Mouse (Mus musculus): ENCODE measurements around the gene Coq9. TPM values are rescaled to one million over a fixed set of nuclear protein-coding genes. Genes with fewer than 3 reads are reported as not detected.

Coq9 gene
- total and polyA plus RNA-seq, 3 experiments = 91.9 to 169 TPM; not detected in 1

DNA sequence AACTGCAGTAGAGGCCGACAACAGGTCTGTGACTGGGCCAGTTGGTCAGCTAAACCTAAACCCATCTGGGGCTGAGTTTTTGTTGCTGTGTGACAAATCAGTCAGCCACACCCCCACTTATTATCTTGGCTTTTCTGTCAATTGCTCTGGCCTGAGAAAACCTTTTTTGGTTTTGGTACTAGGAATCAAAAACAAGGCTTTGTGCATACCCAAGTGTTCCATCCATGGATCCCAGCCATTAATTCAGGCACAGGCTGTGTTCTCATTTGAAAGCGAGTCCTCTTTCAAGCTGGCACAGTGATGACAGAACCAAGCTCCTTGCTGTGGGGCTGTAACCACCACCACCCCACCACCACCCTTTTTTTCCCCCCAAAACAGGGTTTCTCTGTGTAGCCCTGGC is 16.7 kb upstream of the Coq9 start:
- Histone ChIP-seq H3K79me2 (ENCODE audit: control insufficient read depth, insufficient read depth, low read length, poor library complexity) (no peaks in the 10 kb centered on the region), H3K9ac (ENCODE audit: control insufficient read depth, low read depth, low read length, poor library complexity, severe bottlenecking) (no peak overlapping the region), H3K27me3 (ENCODE audit: control insufficient read depth in 1 of 2, insufficient read depth in 2 of 2, low read length in 2 of 2) (no peaks in the 10 kb centered on the region), H3K9me3 (replicated peaks; ENCODE audit: insufficient read depth, low read length) (no peaks in the 10 kb centered on the region), H3K4me1 (ENCODE audit: control insufficient read depth in 1 of 2, insufficient read depth in 2 of 2, low read length in 2 of 2) (no peaks in the 10 kb centered on the region), H3K36me3 (ENCODE audit: control insufficient read depth in 1 of 2, insufficient read depth in 2 of 2, low read length in 2 of 2) (peaks cover 0 to 19% of the 10 kb centered on the region in 2 experiments; a peak in 2 of 4 replicates), H3K4me3 (ENCODE audit: control insufficient read depth in 1 of 2, insufficient read depth in 1 of 2, low read depth in 2 of 2, low read length in 2 of 2) (no peak overlapping the region), H3K27ac (ENCODE audit: control insufficient read depth, low read depth, low read length) (no peak overlapping the region)
- no peak for DNase-seq (ENCODE audit: low read depth, low spot score)
- TF ChIP-seq GATA1 (IDR thresholded peaks at IDR 0.05; ENCODE audit: low read depth, low read length) (no peak), ZMIZ1 (IDR thresholded peaks at IDR 0.05; ENCODE audit: low read depth, low read length) (no peak), POLR2AphosphoS5 (IDR thresholded peaks at IDR 0.05; ENCODE audit: borderline replicate concordance, low read depth, low read length) (no peak), TCF12 (IDR thresholded peaks at IDR 0.05; ENCODE audit: low read depth, low read length) (no peak), MAZ (IDR thresholded peaks at IDR 0.05; ENCODE audit: low read depth, low read length) (no peak), ZC3H11A (IDR thresholded peaks at IDR 0.05; ENCODE audit: low read depth, low read length) (no peak), USF1 (IDR thresholded peaks at IDR 0.05; ENCODE audit: low read depth, low read length) (no peak), UBTF (IDR thresholded peaks at IDR 0.05; ENCODE audit: borderline replicate concordance, insufficient read depth, low read depth, low read length) (no peak), MYB (IDR thresholded peaks at IDR 0.05; ENCODE audit: low read depth, low read length) (no peak), BHLHE40 (IDR thresholded peaks at IDR 0.05; ENCODE audit: borderline replicate concordance, low read depth, low read length) (no peak)

DNA sequence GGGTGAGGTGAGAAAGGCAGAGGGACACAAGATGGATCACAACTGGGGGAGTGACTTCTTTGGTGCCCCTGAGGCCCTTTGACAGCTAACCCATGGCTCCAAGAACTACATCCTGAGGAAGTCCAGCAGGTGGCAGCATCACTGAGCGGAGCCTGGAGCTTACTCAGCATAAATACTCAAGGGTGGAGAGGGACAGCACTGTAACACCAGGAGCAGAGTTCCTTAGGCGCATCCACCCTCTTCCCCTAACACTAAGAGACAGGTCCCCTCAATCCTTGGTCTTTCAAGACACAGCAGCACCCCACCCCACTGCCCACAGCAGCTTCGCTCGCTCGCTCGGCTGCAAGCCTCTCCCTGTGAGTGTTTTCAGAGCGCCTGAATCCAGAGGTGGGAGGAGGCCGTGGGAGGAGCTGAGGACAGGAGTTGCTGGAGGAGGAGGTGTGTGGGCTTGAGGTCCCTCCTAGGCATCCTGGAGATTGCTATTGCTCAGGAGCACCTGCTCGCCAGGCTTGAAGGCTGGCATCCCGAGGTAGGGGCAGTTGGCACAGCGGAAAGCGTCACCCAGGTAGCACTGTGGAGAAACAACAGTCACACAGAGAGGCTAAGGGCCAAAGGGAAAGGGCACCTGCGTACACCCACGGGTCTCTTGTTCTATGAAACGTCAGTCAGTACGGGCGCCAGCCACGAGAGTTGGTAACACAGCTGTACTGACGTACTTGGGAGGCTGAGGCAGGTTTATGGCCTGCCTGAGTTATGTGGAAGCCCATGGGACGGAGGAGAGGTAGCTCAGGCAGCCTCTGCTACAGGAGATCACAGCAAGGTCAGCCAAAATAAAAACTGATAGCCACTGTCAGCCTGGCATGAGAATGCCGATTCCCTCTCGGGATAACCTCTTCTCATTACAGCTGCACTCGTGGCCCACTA is 15.2 kb upstream of the Coq9 start:
- Histone ChIP-seq H3K9ac (ENCODE audit: control insufficient read depth, low read depth, low read length, poor library complexity, severe bottlenecking) (no peak overlapping the region), H3K27ac (ENCODE audit: control insufficient read depth, low read depth, low read length) (no peak overlapping the region), H3K9me3 (replicated peaks; ENCODE audit: insufficient read depth, low read length) (no peaks in the 10 kb centered on the region), H3K4me3 (ENCODE audit: control insufficient read depth in 1 of 2, insufficient read depth in 1 of 2, low read depth in 2 of 2, low read length in 2 of 2) (no peak overlapping the region), H3K27me3 (ENCODE audit: control insufficient read depth in 1 of 2, insufficient read depth in 2 of 2, low read length in 2 of 2) (no peaks in the 10 kb centered on the region), H3K4me1 (ENCODE audit: control insufficient read depth in 1 of 2, insufficient read depth in 2 of 2, low read length in 2 of 2) (no peaks in the 10 kb centered on the region), H3K36me3 (ENCODE audit: control insufficient read depth in 1 of 2, insufficient read depth in 2 of 2, low read length in 2 of 2) (peaks cover 0 to 24% of the 10 kb centered on the region in 2 experiments; a peak in 2 of 4 replicates), H3K79me2 (ENCODE audit: control insufficient read depth, insufficient read depth, low read length, poor library complexity) (no peaks in the 10 kb centered on the region)
- TF ChIP-seq MAFK (IDR thresholded peaks at IDR 0.05; ENCODE audit: borderline replicate concordance, low read depth, low read length) (peak; percentile 99), MYB (IDR thresholded peaks at IDR 0.05; ENCODE audit: low read depth, low read length) (no peak), CHD1 (IDR thresholded peaks at IDR 0.05; ENCODE audit: low read depth, low read length) (no peak), MYC (IDR thresholded peaks at IDR 0.05; ENCODE audit: low read depth, low read length) (no peak), HCFC1 (IDR thresholded peaks at IDR 0.05; ENCODE audit: low read depth, low read length) (no peak), POLR2AphosphoS5 (IDR thresholded peaks at IDR 0.05; ENCODE audit: borderline replicate concordance, low read depth, low read length) (no peak), EP300 (IDR thresholded peaks at IDR 0.05; ENCODE audit: low read depth in 1 of 2, low read length in 2 of 2) (no peak), ZKSCAN1 (IDR thresholded peaks at IDR 0.05; ENCODE audit: low read depth, low read length) (no peak), RAD21 (IDR thresholded peaks at IDR 0.05; ENCODE audit: low read depth, low read length) (no peak; the same call in 1 of the 2 replicates), CTCF (IDR thresholded peaks at IDR 0.05 in 2 of 3, conservative IDR thresholded peaks at IDR 0.05 in 1 of 3; ENCODE audit: control insufficient read depth in 1 of 3, insufficient read depth in 1 of 3, low read depth in 2 of 3, low read length in 3 of 3, poor library complexity in 1 of 3, severe bottlenecking in 1 of 3) (peak; percentile 65 to 79 (median 68)), USF2 (IDR thresholded peaks at IDR 0.05; ENCODE audit: borderline replicate concordance in 1 of 2, insufficient read depth in 1 of 2, low read depth in 1 of 2, low read length in 2 of 2) (no peak), SMC3 (IDR thresholded peaks at IDR 0.05; ENCODE audit: low read depth, low read length) (no peak; the same call in 1 of the 2 replicates), RCOR1 (IDR thresholded peaks at IDR 0.05; ENCODE audit: low read depth, low read length) (no peak), TAL1 (IDR thresholded peaks at IDR 0.05; ENCODE audit: low read length) (no peak), JUND (IDR thresholded peaks at IDR 0.05; ENCODE audit: low read depth, low read length) (no peak), KAT2A (conservative IDR thresholded peaks at IDR 0.05; ENCODE audit: low read depth, low read length) (no peak)
- peak; percentile 69 for DNase-seq (ENCODE audit: low read depth, low spot score)

Data from MEL (cell line).